In genomic region chr9:78463337-78463736, GRCm38 (mm10) we compare ENCODE assay signal across 21 mouse cellular contexts. TPM values are rescaled to one million over a fixed set of nuclear protein-coding genes. Genes with fewer than 3 reads are reported as not detected.
"Had no signal": no experiment of that assay in that cellular context is flagged by ENCODE, and none has a peak within 500 bp of the region (broad histone marks: within the 10 kb centered on the region; RNA-seq: fewer than 3 reads in every experiment).

No protein-coding gene starts in this region.

- H3K27ac ChIP-seq: limb, embryonic 10.5 days; limb, embryonic 13.5 days; liver, embryonic 13.5 days; midbrain, embryonic 12.5 days; midbrain, embryonic 15.5 days; neural tube, embryonic 13.5 days had no signal

- H3K27me3 ChIP-seq: limb, embryonic 13.5 days; liver, embryonic 13.5 days; midbrain, embryonic 12.5 days; midbrain, embryonic 15.5 days; neural tube, embryonic 13.5 days had no signal

- H3K4me1 ChIP-seq: limb, embryonic 10.5 days; limb, embryonic 13.5 days; liver, embryonic 13.5 days; midbrain, embryonic 12.5 days; midbrain, embryonic 15.5 days; neural tube, embryonic 13.5 days had no signal

- H3K4me2 ChIP-seq: limb, embryonic 13.5 days; liver, embryonic 13.5 days; lung, embryonic 14.5 days; midbrain, embryonic 12.5 days; midbrain, embryonic 15.5 days; neural tube, embryonic 13.5 days had no signal

- ATAC-seq: intestine, embryonic 16.5 days; lung, postnatal 0 days; midbrain, embryonic 15.5 days had no signal

- H3K4me3 ChIP-seq: limb, embryonic 10.5 days; limb, embryonic 13.5 days; liver, embryonic 13.5 days; midbrain, embryonic 12.5 days; midbrain, embryonic 15.5 days; myocyte; neural tube, embryonic 13.5 days had no signal

- H3K9ac ChIP-seq: limb, embryonic 13.5 days; liver, embryonic 13.5 days; lung, embryonic 14.5 days; midbrain, embryonic 12.5 days; midbrain, embryonic 15.5 days; neural tube, embryonic 13.5 days had no signal

- DNase-seq: kidney, adult 18-20 months; kidney, adult 9 months; kidney, postnatal 14 days; kidney, postnatal 4 days; liver; liver, embryonic 13.5 days; lung, embryonic 14.5 days; thymus, adult 2 months; thymus, postnatal 14 days; thymus, postnatal 4 days had no signal

- H3K9me3 ChIP-seq: limb, embryonic 10.5 days; limb, embryonic 13.5 days; liver, embryonic 13.5 days; midbrain, embryonic 12.5 days; midbrain, embryonic 15.5 days; neural tube, embryonic 13.5 days had no signal

RNA-seq across cellular contexts. Expression of gene Gm17324, which starts 14.8 kb away (rescaled TPM):
- total RNA-seq: neutrophil, adult 5-6 weeks had no signal
- polyA plus RNA-seq: small intestine, adult 2 months; spleen, adult 2 months had no signal
